Mouse (Mus musculus) ES-E14 (cell line): ENCODE results near the gene Nav3. TPM values are rescaled to one million over a fixed set of nuclear protein-coding genes. Genes with fewer than 3 reads are reported as not detected.

Experiments
- DNase-seq: peaks from one replicate; pipeline ENCODE4 v3.0.0-alpha.2; 2013; ENCODE audit warnings: low read depth, low spot score
- H3K27ac ChIP-seq: 2 replicates; pipeline ENCODE4 v1.5.1; 2012; ENCODE audit warnings: low read depth, mild to moderate bottlenecking, low read length, moderate library complexity, mixed read lengths; ENCODE audit not compliant: poor library complexity, insufficient read depth, severe bottlenecking
- H3K36me3 ChIP-seq: 2 replicates; pipeline ENCODE4 v1.6.1; 2012; ENCODE audit warnings: mild to moderate bottlenecking, low read length, moderate library complexity, mixed read lengths; ENCODE audit not compliant: control insufficient read depth, poor library complexity, insufficient read depth, severe bottlenecking
- H3K4me1 ChIP-seq, 2 experiments: fragments of 150-350 bp in 1 of 2; sonication (generic) in 1 of 2; 2 replicates each; pipeline ENCODE4 v1.6.1; 2012; ENCODE audit warnings: low read length in 2 of 2, mild to moderate bottlenecking in 1 of 2, mixed read lengths in 1 of 2; ENCODE audit not compliant: control insufficient read depth in 2 of 2, insufficient read depth in 2 of 2, poor library complexity in 1 of 2
- H3K4me3 ChIP-seq, 2 experiments: fragments of 150-350 bp in 1 of 2; sonication (generic) in 1 of 2; 2 replicates each; pipeline ENCODE4 v1.5.1; 2012; ENCODE audit warnings: low read length in 2 of 2, low read depth in 1 of 2, mild to moderate bottlenecking in 1 of 2, mixed read lengths in 1 of 2; ENCODE audit not compliant: insufficient read depth in 1 of 2, poor library complexity in 1 of 2, severe bottlenecking in 1 of 2
- H3K9ac ChIP-seq: 2 replicates; pipeline ENCODE4 v1.6.1; 2012; ENCODE audit warnings: low read depth, mild to moderate bottlenecking, low read length, mixed read lengths; ENCODE audit not compliant: poor library complexity, insufficient read depth, severe bottlenecking
- H3K9me3 ChIP-seq: fragments of 150-350 bp; sonication (generic); 2 replicates; pipeline ENCODE4 v1.6.1; 2012; ENCODE audit warnings: low read depth, mild to moderate bottlenecking, low read length; ENCODE audit not compliant: control insufficient read depth, insufficient read depth
- CHD2 ChIP-seq: IDR thresholded peaks from 2 replicates; pipeline ENCODE4 v1.6.1; 2014; ENCODE audit warnings: mild to moderate bottlenecking, low read depth, low read length, inconsistent platforms
- HCFC1 ChIP-seq: IDR thresholded peaks from 2 replicates; pipeline ENCODE4 v1.6.1; 2012; ENCODE audit warnings: low read length, inconsistent platforms, borderline replicate concordance; ENCODE audit not compliant: insufficient read depth
- MAFK ChIP-seq: IDR thresholded peaks from 2 replicates; pipeline ENCODE4 v1.6.1; 2014; ENCODE audit warnings: mild to moderate bottlenecking, low read depth, low read length, inconsistent platforms; ENCODE audit not compliant: insufficient read depth
- ZC3H11A ChIP-seq: IDR thresholded peaks from 2 replicates; pipeline ENCODE4 v1.6.1; 2012; ENCODE audit warnings: low read depth, mild to moderate bottlenecking, inconsistent platforms, low read length, borderline replicate concordance
- ZNF384 ChIP-seq: IDR thresholded peaks from 2 replicates; pipeline ENCODE4 v1.6.1; 2012; ENCODE audit warnings: low read depth, low read length, inconsistent platforms
- in situ Hi-C, 2 experiments: fragments of 600-800 bp; cut with MboI; formaldehyde crosslinking; loops; one replicate each; pipeline ENCODE4 v1.15.1; 2025; ENCODE audit warnings: low sequenced_read_pairs in 2 of 2, inconsistent platforms in 1 of 2; ENCODE audit not compliant: unreplicated experiment in 2 of 2
- total RNA-seq: library from RNA; depleted of rRNA; stranded (reverse); fragments of 300-350 nt; gene quantifications from 2 replicates; pipeline ENCODE4 v1.2.3, GENCODE M21; 2012

The Nav3 gene
- total RNA-seq, 1 experiment = 1.4 TPM

- Histone ChIP-seq H3K4me3 (no peak overlapping the region), H3K9me3 (no peaks in the 10 kb centered on the region), H3K4me1 (no peaks in the 10 kb centered on the region), H3K9ac (no peak overlapping the region), H3K36me3 (no peaks in the 10 kb centered on the region), H3K27ac (no peak overlapping the region)
- DNase-seq = no peak
- in situ Hi-C loops = no loop called here
- TF ChIP-seq HCFC1 = no peak
- TF ChIP-seq ZC3H11A = no peak
- no peak for TF ChIP-seq CHD2
- TF ChIP-seq MAFK = no peak
- no peak for TF ChIP-seq ZNF384
Measured at GRCm38 (mm10) chr10:110431078-110431477, 24.9 kb downstream of the Nav3 start.

- H3K9ac ChIP-seq = no peak overlapping the region
- H3K27ac ChIP-seq = no peak overlapping the region
- H3K4me3 ChIP-seq = no peak overlapping the region
- in situ Hi-C loops = no loop called here
- H3K4me1 ChIP-seq = no peaks in the 10 kb centered on the region
- H3K36me3 ChIP-seq = no peaks in the 10 kb centered on the region
- no peaks in the 10 kb centered on the region for H3K9me3 ChIP-seq
- TF ChIP-seq MAFK = no peak
- no peak for TF ChIP-seq HCFC1
- DNase-seq = no peak
Measured at GRCm38 (mm10) chr10:110429578-110429977, 26.4 kb downstream of the Nav3 start.

GRCm38 (mm10) chr10:110429052-110429451 is 27.0 kb downstream of the Nav3 start:
- in situ Hi-C loops = no loop called here
- no peak overlapping the region for H3K4me3 ChIP-seq
- TF ChIP-seq CHD2 (no peak), ZC3H11A (no peak), ZNF384 (no peak), HCFC1 (no peak), MAFK (no peak)

DNA sequence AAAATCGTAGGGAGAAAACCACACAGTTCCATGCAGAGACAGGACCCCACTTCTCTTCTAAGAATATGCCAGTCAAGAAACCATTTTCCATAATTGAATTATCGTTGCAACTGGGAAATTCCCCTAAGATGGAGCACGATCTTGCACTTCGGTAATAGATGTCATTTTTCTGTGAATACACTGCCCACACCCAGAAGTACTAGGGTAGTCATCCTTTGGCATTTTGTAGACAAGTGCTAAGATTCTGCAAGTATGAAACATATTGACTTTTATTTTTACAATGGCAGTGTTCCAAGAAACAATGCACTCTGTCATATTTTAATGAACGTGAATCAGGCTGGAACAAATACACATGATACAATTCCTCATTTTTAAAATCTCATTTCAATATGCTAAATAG is 34.5 kb downstream of the Nav3 start:
- DNase-seq = no peak
- in situ Hi-C loops = no loop called here
- no peaks in the 10 kb centered on the region for H3K9me3 ChIP-seq
- H3K4me1 ChIP-seq = no peaks in the 10 kb centered on the region
- no peak overlapping the region for H3K4me3 ChIP-seq
- no peaks in the 10 kb centered on the region for H3K36me3 ChIP-seq
- H3K27ac ChIP-seq = no peak overlapping the region
- TF ChIP-seq CHD2 (no peak), ZC3H11A (no peak), MAFK (no peak), ZNF384 (no peak), HCFC1 (no peak)
- no peak overlapping the region for H3K9ac ChIP-seq

More at GRCm38 (mm10) chr10:110429052-110429451, 27.0 kb downstream of the Nav3 start:
- H3K9ac ChIP-seq = no peak overlapping the region
- H3K27ac ChIP-seq = no peak overlapping the region
- no peak for DNase-seq
- H3K4me1 ChIP-seq = no peaks in the 10 kb centered on the region
- H3K36me3 ChIP-seq = no peaks in the 10 kb centered on the region
- no peaks in the 10 kb centered on the region for H3K9me3 ChIP-seq

DNA sequence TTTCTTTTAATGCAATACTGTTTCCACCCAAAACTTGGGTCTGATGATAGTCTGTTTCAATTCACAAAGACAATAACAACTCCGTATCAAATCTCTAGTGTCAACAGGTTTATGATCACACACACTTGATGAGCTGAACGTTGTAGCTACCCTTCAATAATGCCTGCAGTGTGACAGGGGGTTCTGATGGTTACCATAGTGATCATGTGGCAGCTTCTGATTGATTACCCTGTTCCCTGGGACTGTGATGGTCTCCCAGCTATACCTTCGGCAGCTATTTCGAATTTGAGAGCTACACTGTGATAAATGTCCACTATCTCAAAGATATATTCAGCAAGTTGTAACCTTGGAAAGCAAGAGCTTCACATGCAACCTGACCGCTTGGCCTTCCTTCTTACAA is 39.0 kb downstream of the Nav3 start:
- DNase-seq = no peak
- Histone ChIP-seq H3K36me3 (no peaks in the 10 kb centered on the region), H3K27ac (no peak overlapping the region), H3K4me3 (no peak overlapping the region), H3K4me1 (no peaks in the 10 kb centered on the region), H3K9ac (no peak overlapping the region), H3K9me3 (no peaks in the 10 kb centered on the region)
- no peak for TF ChIP-seq HCFC1
- TF ChIP-seq MAFK = no peak
- no peak for TF ChIP-seq ZC3H11A
- no peak for TF ChIP-seq CHD2
- TF ChIP-seq ZNF384 = no peak
- in situ Hi-C loops = no loop called here
